Mouse (Mus musculus) CH12.LX (cell line): ENCODE data around the gene Rasal3. TPM values are rescaled to one million over a fixed set of nuclear protein-coding genes. Genes with fewer than 3 reads are reported as not detected.

Experiments
- DNase-seq: peaks from one replicate; pipeline ENCODE4 v3.0.0-alpha.2; 2013; ENCODE audit errors: extremely low read depth
- H3K27ac ChIP-seq: 2 replicates; pipeline ENCODE4 v1.5.1; 2012; ENCODE audit warnings: low read depth, mild to moderate bottlenecking, control low read depth, moderate library complexity; ENCODE audit not compliant: insufficient read depth
- H3K27me3 ChIP-seq: replicated peaks from 2 replicates; pipeline ENCODE3; 2012; ENCODE audit warnings: inconsistent platforms
- H3K36me3 ChIP-seq, 2 experiments: replicated peaks in 1 of 2; 2 replicates each; pipeline versions ENCODE3 to v1.6.1; 2012; ENCODE audit warnings: inconsistent platforms in 1 of 2, low read length in 1 of 2, mild to moderate bottlenecking in 1 of 2, mixed read lengths in 1 of 2, moderate library complexity in 1 of 2; ENCODE audit not compliant: control insufficient read depth in 1 of 2, insufficient read depth in 1 of 2
- H3K4me1 ChIP-seq, 2 experiments: 2 replicates each; pipeline ENCODE4 v1.6.1; 2012; ENCODE audit warnings: inconsistent platforms in 1 of 2, moderate library complexity in 1 of 2; ENCODE audit not compliant: insufficient read depth in 2 of 2, control insufficient read depth in 1 of 2
- H3K4me2 ChIP-seq: 2 replicates; pipeline ENCODE4 v1.6.1; 2012; ENCODE audit warnings: low read depth, mild to moderate bottlenecking, control low read depth; ENCODE audit not compliant: poor library complexity, insufficient read depth, severe bottlenecking
- H3K4me3 ChIP-seq, 3 experiments: fragments of 150-350 bp in 1 of 3; sonication (generic) in 1 of 3; replicated peaks in 1 of 3; 2 replicates each; pipeline versions ENCODE3 to v1.5.1; 2011 to 2012; ENCODE audit warnings: low read depth in 2 of 3, low read length in 2 of 3, mild to moderate bottlenecking in 2 of 3, moderate library complexity in 2 of 3, control low read depth in 1 of 3, improper control_type of control experiment in 1 of 3, inconsistent platforms in 1 of 3, mixed read lengths in 1 of 3; ENCODE audit not compliant: poor library complexity in 1 of 3
- H3K79me2 ChIP-seq: replicated peaks from 2 replicates; pipeline ENCODE4 v1.6.1; 2012; ENCODE audit warnings: mild to moderate bottlenecking, moderate library complexity; ENCODE audit not compliant: control insufficient read depth, poor library complexity, insufficient read depth, severe bottlenecking; ENCODE audit errors: extremely low read depth
- H3K9ac ChIP-seq: 2 replicates; pipeline ENCODE4 v1.6.1; 2012; ENCODE audit warnings: low read depth, mild to moderate bottlenecking, control low read depth, moderate library complexity; ENCODE audit not compliant: insufficient read depth
- H3K9me3 ChIP-seq: replicated peaks from 2 replicates; pipeline ENCODE3; 2012; ENCODE audit warnings: low read length, inconsistent platforms, mixed read lengths
- BHLHE40 ChIP-seq: IDR thresholded peaks from 2 replicates; pipeline ENCODE4 v1.6.1; 2011; ENCODE audit warnings: mild to moderate bottlenecking, low read depth, low read length, improper control_type of control experiment
- CHD2 ChIP-seq: IDR thresholded peaks from 2 replicates; pipeline ENCODE4 v1.6.1; 2011; ENCODE audit warnings: low read length, improper control_type of control experiment
- CTCF ChIP-seq, 2 experiments: IDR thresholded peaks in 1 of 2; conservative IDR thresholded peaks in 1 of 2; 2 replicates each; pipeline ENCODE4 v1.5.1; 2011 to 2012; ENCODE audit warnings: low read depth in 2 of 2, low read length in 2 of 2, improper control_type of control experiment in 1 of 2, inconsistent platforms in 1 of 2, mild to moderate bottlenecking in 1 of 2, moderate library complexity in 1 of 2
- E2F4 ChIP-seq: IDR thresholded peaks from 2 replicates; pipeline ENCODE4 v1.6.1; 2011; ENCODE audit warnings: low read depth, low read length, improper control_type of control experiment; ENCODE audit not compliant: insufficient replicate concordance
- ELF1 ChIP-seq: IDR thresholded peaks from 2 replicates; pipeline ENCODE4 v1.6.1; 2014; ENCODE audit warnings: low read depth, mild to moderate bottlenecking, inconsistent platforms, low read length, improper control_type of control experiment
- EP300 ChIP-seq: IDR thresholded peaks from 2 replicates; pipeline ENCODE4 v1.6.1; 2011; ENCODE audit warnings: low read length, improper control_type of control experiment
- ETS1 ChIP-seq: conservative IDR thresholded peaks from 2 replicates; pipeline ENCODE4 v1.6.1; 2012; ENCODE audit warnings: low read depth, mild to moderate bottlenecking, inconsistent platforms, low read length, improper control_type of control experiment, moderate library complexity
- HCFC1 ChIP-seq: IDR thresholded peaks from 2 replicates; pipeline ENCODE4 v1.6.1; 2012; ENCODE audit warnings: low read depth, mild to moderate bottlenecking, inconsistent platforms, low read length, improper control_type of control experiment
- IRF4 ChIP-seq: IDR thresholded peaks from 2 replicates; pipeline ENCODE4 v1.6.1; 2014; ENCODE audit warnings: low read depth, mild to moderate bottlenecking, inconsistent platforms, low read length, improper control_type of control experiment
- JUN ChIP-seq: IDR thresholded peaks from 2 replicates; pipeline ENCODE4 v1.6.1; 2011; ENCODE audit warnings: low read depth, mild to moderate bottlenecking, low read length, improper control_type of control experiment, moderate library complexity; ENCODE audit not compliant: insufficient read depth
- KAT2A ChIP-seq: IDR thresholded peaks from 2 replicates; pipeline ENCODE4 v1.6.1; 2012; ENCODE audit warnings: low read length, improper control_type of control experiment, inconsistent platforms; ENCODE audit not compliant: insufficient replicate concordance
- MAFK ChIP-seq: IDR thresholded peaks from 2 replicates; pipeline ENCODE4 v1.6.1; 2011; ENCODE audit warnings: low read length, improper control_type of control experiment; ENCODE audit not compliant: insufficient replicate concordance
- MAX ChIP-seq: IDR thresholded peaks from 2 replicates; pipeline ENCODE4 v1.6.1; 2011; ENCODE audit warnings: low read length, improper control_type of control experiment
- MAZ ChIP-seq: IDR thresholded peaks from 2 replicates; pipeline ENCODE4 v1.6.1; 2012; ENCODE audit warnings: low read depth, mild to moderate bottlenecking, inconsistent platforms, low read length, improper control_type of control experiment, moderate library complexity
- MEF2A ChIP-seq: IDR thresholded peaks from 2 replicates; pipeline ENCODE4 v1.6.1; 2014; ENCODE audit warnings: low read depth, mild to moderate bottlenecking, inconsistent platforms, low read length, improper control_type of control experiment, borderline replicate concordance
- MXI1 ChIP-seq: IDR thresholded peaks from 2 replicates; pipeline ENCODE4 v1.6.1; 2011; ENCODE audit warnings: mild to moderate bottlenecking, low read depth, low read length, improper control_type of control experiment
- NELFE ChIP-seq: IDR thresholded peaks from 2 replicates; pipeline ENCODE4 v1.6.1; 2011; ENCODE audit warnings: low read depth, low read length, improper control_type of control experiment
- NRF1 ChIP-seq: IDR thresholded peaks from 2 replicates; pipeline ENCODE4 v1.6.1; 2014; ENCODE audit warnings: low read depth, mild to moderate bottlenecking, inconsistent platforms, low read length, improper control_type of control experiment, moderate library complexity
- PAX5 ChIP-seq: IDR thresholded peaks from 2 replicates; pipeline ENCODE4 v1.6.1; 2012; ENCODE audit warnings: low read length, inconsistent platforms, mixed read lengths
- POLR2A ChIP-seq: IDR thresholded peaks from 2 replicates; pipeline ENCODE4 v1.6.1; 2011; ENCODE audit warnings: low read depth, mild to moderate bottlenecking, improper control_type of control experiment, low read length
- RAD21 ChIP-seq: IDR thresholded peaks from 2 replicates; pipeline ENCODE4 v1.6.1; 2011; ENCODE audit warnings: low read depth, mild to moderate bottlenecking, low read length, improper control_type of control experiment, moderate library complexity
- RCOR1 ChIP-seq: conservative IDR thresholded peaks from 2 replicates; pipeline ENCODE4 v1.6.1; 2012; ENCODE audit warnings: low read depth, mild to moderate bottlenecking, inconsistent platforms, low read length, improper control_type of control experiment
- SIN3A ChIP-seq: IDR thresholded peaks from 2 replicates; pipeline ENCODE4 v1.6.1; 2012; ENCODE audit warnings: low read length, improper control_type of control experiment, inconsistent platforms
- TBP ChIP-seq: conservative IDR thresholded peaks from 2 replicates; pipeline ENCODE4 v1.6.1; 2011; ENCODE audit warnings: low read depth, low read length, improper control_type of control experiment
- TCF12 ChIP-seq: IDR thresholded peaks from 2 replicates; pipeline ENCODE4 v1.6.1; 2014; ENCODE audit warnings: low read depth, mild to moderate bottlenecking, inconsistent platforms, low read length, improper control_type of control experiment
- UBTF ChIP-seq: IDR thresholded peaks from 2 replicates; pipeline ENCODE4 v1.6.1; 2012; ENCODE audit warnings: low read depth, mild to moderate bottlenecking, inconsistent platforms, low read length, improper control_type of control experiment, moderate library complexity
- USF1 ChIP-seq: IDR thresholded peaks from 2 replicates; pipeline ENCODE4 v1.6.1; 2014; ENCODE audit warnings: low read depth, mild to moderate bottlenecking, inconsistent platforms, low read length, improper control_type of control experiment
- USF2 ChIP-seq: conservative IDR thresholded peaks from 2 replicates; pipeline ENCODE4 v1.6.1; 2011; ENCODE audit warnings: low read depth, low read length, improper control_type of control experiment
- ZC3H11A ChIP-seq: IDR thresholded peaks from 2 replicates; pipeline ENCODE4 v1.6.1; 2012; ENCODE audit warnings: low read depth, mild to moderate bottlenecking, inconsistent platforms, low read length, improper control_type of control experiment
- ZKSCAN1 ChIP-seq: IDR thresholded peaks from 2 replicates; pipeline ENCODE4 v1.6.1; 2012; ENCODE audit warnings: low read depth, inconsistent platforms, low read length, improper control_type of control experiment, borderline replicate concordance
- ZNF384 ChIP-seq: IDR thresholded peaks from 2 replicates; pipeline ENCODE4 v1.6.1; 2012; ENCODE audit warnings: low read depth, low read length, improper control_type of control experiment, inconsistent platforms
- dilution Hi-C: fragments of 300-500 bp; cut with MboI; formaldehyde crosslinking; loops from 2 replicates; pipeline ENCODE4 v1.14.3; 2020; ENCODE audit warnings: low sequenced_read_pairs; ENCODE audit not compliant: extremely low pct_unique_long_range_greater_than_20kb, extremely low pct_ligation_motif_present
- in situ Hi-C: fragments of 300-500 bp; cut with MboI; formaldehyde crosslinking; loops from 3 replicates; pipeline ENCODE4 v1.14.3; 2019; ENCODE audit warnings: low sequenced_read_pairs, low pct_ligation_motif_present, low pct_unique_long_range_greater_than_20kb, mixed read lengths
- polyA plus RNA-seq: library from polyadenylated mRNA; unstranded; fragments of >175 nt; gene quantifications from 2 replicates; pipeline ENCODE4 v1.2.1, GENCODE M21; 2012; ENCODE audit warnings: low read depth; ENCODE audit not compliant: insufficient read length
- total RNA-seq, 2 experiments: library from RNA; depleted of rRNA; stranded (reverse); fragments of 300-350 nt in 1 of 2; fragments of >200 nt in 1 of 2; gene quantifications; 2 replicates each; pipeline ENCODE4 v1.2.3; 2012 to 2014

Gene Rasal3
- total and polyA plus RNA-seq, 3 experiments: 18.1 to 83.2 (median 27.5) TPM

DNA sequence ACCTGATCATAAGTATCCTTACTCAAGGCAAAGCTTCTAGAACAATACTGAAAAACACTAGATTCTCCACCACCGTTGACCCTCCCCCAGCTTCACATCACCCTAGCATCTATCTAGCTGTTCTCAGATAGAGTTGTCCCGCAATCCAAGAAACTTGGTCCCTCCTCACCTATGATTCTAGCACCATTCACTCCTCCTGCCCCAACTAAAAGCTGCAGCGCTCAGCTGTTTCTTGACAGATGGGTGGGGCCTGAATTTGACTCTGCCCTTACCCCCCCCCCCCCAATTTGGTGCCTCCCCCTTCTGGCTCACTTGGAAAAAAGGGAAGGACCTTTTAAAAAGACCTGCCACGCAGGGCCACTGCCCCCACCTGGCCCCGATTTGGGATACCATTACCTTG lies 38.5 kb downstream of the Rasal3 start:
- H3K9me3 ChIP-seq: no peaks in the 10 kb centered on the region
- DNase-seq: no peak
- H3K27me3 ChIP-seq: no peaks in the 10 kb centered on the region
- H3K36me3 ChIP-seq: peaks cover 19 to 33% of the 10 kb centered on the region in 2 experiments
- H3K4me1 ChIP-seq: peaks cover 9 to 24% of the 10 kb centered on the region in 2 experiments
- in situ Hi-C loops (no loop called here), dilution Hi-C loops (no loop called here)
- no peak overlapping the region for H3K27ac ChIP-seq
- H3K4me2 ChIP-seq: peak overlapping the region; percentile 72
- peaks cover 22% of the 10 kb centered on the region for H3K79me2 ChIP-seq
- H3K9ac ChIP-seq: peak overlapping the region; percentile 42
- H3K4me3 ChIP-seq: peak overlapping the region; percentile 49 to 86 (median 50)
- no peak for TF ChIP-seq ELF1
- no peak for TF ChIP-seq MAZ
- no peak for TF ChIP-seq NRF1
- TF ChIP-seq CHD2: no peak
- TF ChIP-seq MAX: no peak
- TF ChIP-seq CTCF (conservative IDR thresholded peaks at IDR 0.05 in 1 of 2, IDR thresholded peaks at IDR 0.05 in 1 of 2; ENCODE audit: low read depth in 2 of 2, low read length in 2 of 2): no peak
- no peak for TF ChIP-seq MEF2A
- no peak for TF ChIP-seq PAX5
- no peak for TF ChIP-seq RAD21
- TF ChIP-seq ZKSCAN1: no peak

DNA sequence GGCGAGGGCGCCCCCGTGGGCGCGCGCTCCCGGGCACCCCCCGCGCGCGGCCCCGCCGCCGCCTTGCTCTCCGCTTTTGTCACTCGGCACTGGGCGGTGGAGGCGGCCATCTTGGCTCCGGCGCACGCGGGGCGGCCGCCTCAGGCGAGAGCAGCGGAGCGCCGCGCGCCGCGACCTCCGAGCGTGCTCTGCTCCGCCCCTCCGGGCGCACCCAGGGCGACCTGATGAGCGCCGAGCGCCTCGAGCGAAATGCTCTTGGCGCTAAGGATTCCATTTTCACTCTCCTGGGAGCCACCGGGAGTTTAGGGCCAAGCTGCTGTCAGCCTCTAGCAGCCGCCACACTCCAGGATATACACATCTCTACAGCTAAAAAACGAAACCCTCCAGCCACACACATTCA lies 39.1 kb downstream of the Rasal3 start:
- peak; percentile 79 for DNase-seq
- peaks cover 24 to 39% of the 10 kb centered on the region in 2 experiments for H3K36me3 ChIP-seq
- dilution Hi-C loops: no loop called here
- TF ChIP-seq IRF4 (0 out of 2 replicates have a peak, but pooled peaks have one; percentile 28), UBTF (no peak), MEF2A (peak; percentile 74), TBP (no peak), ZC3H11A (no peak), ZKSCAN1 (no peak), MAFK (no peak), CTCF (conservative IDR thresholded peaks at IDR 0.05 in 1 of 2, IDR thresholded peaks at IDR 0.05 in 1 of 2; ENCODE audit: low read depth in 2 of 2, low read length in 2 of 2) (no peak), USF2 (no peak), KAT2A (peak; percentile 64; the same call in 1 of the 2 replicates), USF1 (peak; percentile 53), RCOR1 (0 out of 2 replicates have a peak, but pooled peaks have one; percentile 19), JUN (no peak), BHLHE40 (peak; percentile 58; the same call in 1 of the 2 replicates), CHD2 (no peak), EP300 (no peak), ZNF384 (no peak), MAX (peak; percentile 88), RAD21 (no peak), MAZ (peak; percentile 79; the same call in 1 of the 2 replicates), MXI1 (peak; percentile 91), ELF1 (no peak), HCFC1 (peak; percentile 81), PAX5 (no peak), POLR2A (peak; percentile 53; the same call in 1 of the 2 replicates), TCF12 (peak; percentile 78), SIN3A (peak; percentile 93), E2F4 (peak; percentile 14; the same call in 1 of the 2 replicates), NELFE (peak; percentile 66), ETS1 (no peak)

More for the DNA sequence above, 39.1 kb downstream of the Rasal3 start:
- Histone ChIP-seq H3K9ac (peak overlapping the region; percentile 93), H3K9me3 (no peaks in the 10 kb centered on the region), H3K4me1 (peaks cover 9 to 24% of the 10 kb centered on the region in 2 experiments), H3K4me3 (peak overlapping the region; percentile 70 to 87 (median 86)), H3K4me2 (peak overlapping the region; percentile 72), H3K27me3 (no peaks in the 10 kb centered on the region), H3K27ac (no peak overlapping the region), H3K79me2 (peaks cover 22% of the 10 kb centered on the region)
- in situ Hi-C loops: no loop called here
